Mouse (Mus musculus) MEL-GATA-1-ER (cell line): ENCODE results near the gene Olfr1467.

Experiments used
- DNase-seq: peaks from one replicate; pipeline ENCODE4 v3.0.0-alpha.2; 2012; ENCODE audit warnings: low read depth; ENCODE audit errors: extremely low read depth

Gene Olfr1467

DNA sequence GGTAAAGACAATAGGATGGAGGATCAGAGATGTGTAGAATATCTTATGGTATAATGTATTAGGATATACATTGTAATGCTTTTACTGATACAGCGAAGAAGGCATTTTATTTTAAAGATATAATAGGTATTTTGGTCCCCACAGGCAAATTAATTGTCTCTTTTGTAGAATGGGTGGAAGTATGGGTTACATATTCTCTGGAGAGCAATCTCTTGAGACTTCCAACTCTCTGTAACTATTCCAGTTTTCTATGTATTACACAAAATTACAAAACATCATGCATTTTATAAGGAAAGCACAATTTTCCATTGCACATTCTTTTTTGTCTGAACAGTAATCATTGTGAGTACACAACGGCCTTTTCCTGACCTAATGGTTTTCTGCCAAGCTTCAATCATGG lies at the start of gene Olfr1467:
Olfr1467 (plus strand) TSS at position 301 of the 400 bp plus-strand sequence.
- DNase-seq, result no peak

DNA sequence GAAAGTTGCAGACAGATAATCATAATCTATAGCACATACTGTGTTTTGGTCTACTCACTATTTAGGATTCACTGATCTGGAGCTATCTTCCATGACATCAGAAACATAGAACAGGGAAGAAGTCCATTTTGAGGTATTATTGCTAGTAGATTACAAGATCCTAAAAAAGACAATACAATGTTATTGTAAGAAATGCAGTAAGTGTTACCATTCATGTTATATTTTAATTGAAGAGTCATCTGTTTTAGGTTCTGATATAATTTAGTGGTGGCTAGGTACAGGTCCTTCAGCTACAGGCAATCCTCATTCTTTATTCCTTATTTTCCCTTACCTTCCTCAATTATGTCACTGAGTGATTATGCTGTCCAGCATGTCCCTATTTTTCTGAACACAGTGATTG lies 46.6 kb upstream of the Olfr1467 start, which contains the start of gene Olfr1465:
Olfr1465 (minus strand) TSS at position 101 of the 400 bp plus-strand sequence.
- no peak for DNase-seq

DNA sequence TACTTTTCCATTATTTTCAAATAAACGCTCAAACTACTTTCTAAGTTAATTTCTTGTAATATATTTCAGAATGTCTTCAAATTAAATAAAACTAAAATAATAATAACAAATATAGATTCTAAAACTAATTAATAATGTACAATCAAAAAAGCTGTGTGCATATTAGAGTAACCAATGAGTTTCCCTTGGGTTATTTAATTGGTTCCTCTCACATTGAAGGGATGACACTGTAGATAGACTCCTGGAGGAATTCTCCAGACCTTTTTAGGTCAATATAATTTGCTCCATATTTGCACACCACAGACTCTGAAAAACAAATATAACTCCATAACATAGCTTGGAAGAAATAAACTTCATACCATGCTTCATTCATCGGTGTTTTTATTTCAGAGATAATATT lies 23.5 kb upstream of the Olfr1467 start, which contains the start of gene Olfr1466:
Olfr1466 (plus strand) TSS at position 301 of the 400 bp plus-strand sequence.
- DNase-seq, result no peak

DNA sequence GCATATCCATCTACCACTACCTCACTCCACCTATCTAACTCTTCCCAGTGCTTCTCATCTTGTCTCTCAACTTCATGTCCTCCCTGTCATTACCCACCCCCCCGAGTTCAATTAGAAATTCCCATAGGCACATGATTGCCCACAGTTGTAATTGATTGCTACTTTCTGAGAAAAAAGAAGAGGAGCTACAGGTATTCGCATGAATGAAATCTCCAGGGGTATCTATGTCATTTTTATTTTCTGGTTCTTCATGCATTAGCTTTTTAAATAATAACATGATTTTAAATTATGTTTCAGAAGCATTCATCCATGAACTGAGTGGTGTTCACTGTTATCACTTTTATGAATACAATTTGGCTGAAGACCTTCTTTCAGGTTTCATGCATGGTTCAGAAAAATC lies 45.5 kb downstream of the Olfr1467 start, which contains the start of gene Olfr1469:
Olfr1469 (plus strand) TSS at position 301 of the 400 bp plus-strand sequence.
- DNase-seq, result no peak
